Comparison of ENCODE assay signal across 25 mouse cellular contexts in genomic region chr13:46340583-46340982, GRCm38 (mm10).
DNase-seq lines count a peak whose midpoint lies in the region; ATAC-seq and TF ChIP-seq lines count a peak whose summit lies in the region.
"Had no signal": no experiment of that assay in that cellular context is flagged by ENCODE, and none has a peak within 500 bp of the region (broad histone marks: within the 10 kb centered on the region; RNA-seq: fewer than 3 reads in every experiment).

No protein-coding gene starts in this region.

- no peak overlapping the region for H3K27ac ChIP-seq in left cerebral cortex, adult 2 months
- H3K27ac ChIP-seq: hindbrain, embryonic 12.5 days; hindbrain, postnatal 0 days; limb, embryonic 13.5 days; lung, embryonic 15.5 days; midbrain, embryonic 15.5 days; neural tube, embryonic 12.5 days had no signal

- no peak overlapping the region for H3K4me3 ChIP-seq in left cerebral cortex, adult 2 months
- H3K4me3 ChIP-seq: erythroblast, embryonic 14.5 days; hindbrain, embryonic 12.5 days; limb, embryonic 13.5 days; lung, embryonic 15.5 days; midbrain, embryonic 15.5 days; neural tube, embryonic 12.5 days had no signal

- intact Hi-C loops in left cerebral cortex, adult 2 months (cut with DNase I), result no loop called here

- ATAC-seq in CD4-positive, CD25-positive, alpha-beta regulatory T cell, adult 4 months, result no peak
- ATAC-seq: forebrain, embryonic 16.5 days; hindbrain, postnatal 0 days; intestine, embryonic 16.5 days; midbrain, embryonic 15.5 days had no signal

- no peak for TF ChIP-seq CTCF in left cerebral cortex, adult 2 months (IDR thresholded peaks at IDR 0.05)

- DNase-seq in CD4-positive, CD25-positive, alpha-beta regulatory T cell, adult 2 months (ENCODE audit: low read depth, low spot score), result peak; percentile 74
- peak; percentile 14 to 19 for DNase-seq in spleen, postnatal 36 days (ENCODE audit: low spot score in 2 of 2)
- no peak for DNase-seq in spleen, postnatal 14 days (ENCODE audit: low spot score in 2 of 2)
- peak; percentile 36 for DNase-seq in CD4-positive helper T cell, adult 2 months (ENCODE audit: low read depth, low spot score)
- peak; percentile 35 for DNase-seq in thymus, postnatal 25 days
- DNase-seq in lung, postnatal 4 days, result no peak
- DNase-seq in left cerebral cortex, adult 2 months (ENCODE audit: extremely low spot score in 1 of 2, low spot score in 2 of 2), result no peak
- DNase-seq: adrenal gland, adult 8-10 months; cerebellum, adult 2 months; cerebellum, postnatal 14 days; gastrocnemius, postnatal 10 days; heart, postnatal 36 days; kidney, adult 9 months; kidney, postnatal 10 days; right cerebral cortex, adult 18-20 months had no signal

Comparison
In these comparisons a context has a peak if more than half of its experiments do, and no peak if none do; other contexts are left out.
1. DNase-seq: peak in CD4-positive, CD25-positive, alpha-beta regulatory T cell, adult 2 months (single experiment), spleen, postnatal 36 days (2 of 2), CD4-positive helper T cell, adult 2 months (single experiment) and thymus, postnatal 25 days (single experiment); none in spleen, postnatal 14 days (0 of 2), lung, postnatal 4 days (0 of 2) and left cerebral cortex, adult 2 months (0 of 2).